Mouse (Mus musculus): Measurements from ENCODE around the gene Car2. TPM values are rescaled to one million over a fixed set of nuclear protein-coding genes. Genes with fewer than 3 reads are reported as not detected.

Gene Car2
- 644 and 943 TPM in 2 replicates for polyA plus RNA-seq (2012; rRNA removed)

DNA sequence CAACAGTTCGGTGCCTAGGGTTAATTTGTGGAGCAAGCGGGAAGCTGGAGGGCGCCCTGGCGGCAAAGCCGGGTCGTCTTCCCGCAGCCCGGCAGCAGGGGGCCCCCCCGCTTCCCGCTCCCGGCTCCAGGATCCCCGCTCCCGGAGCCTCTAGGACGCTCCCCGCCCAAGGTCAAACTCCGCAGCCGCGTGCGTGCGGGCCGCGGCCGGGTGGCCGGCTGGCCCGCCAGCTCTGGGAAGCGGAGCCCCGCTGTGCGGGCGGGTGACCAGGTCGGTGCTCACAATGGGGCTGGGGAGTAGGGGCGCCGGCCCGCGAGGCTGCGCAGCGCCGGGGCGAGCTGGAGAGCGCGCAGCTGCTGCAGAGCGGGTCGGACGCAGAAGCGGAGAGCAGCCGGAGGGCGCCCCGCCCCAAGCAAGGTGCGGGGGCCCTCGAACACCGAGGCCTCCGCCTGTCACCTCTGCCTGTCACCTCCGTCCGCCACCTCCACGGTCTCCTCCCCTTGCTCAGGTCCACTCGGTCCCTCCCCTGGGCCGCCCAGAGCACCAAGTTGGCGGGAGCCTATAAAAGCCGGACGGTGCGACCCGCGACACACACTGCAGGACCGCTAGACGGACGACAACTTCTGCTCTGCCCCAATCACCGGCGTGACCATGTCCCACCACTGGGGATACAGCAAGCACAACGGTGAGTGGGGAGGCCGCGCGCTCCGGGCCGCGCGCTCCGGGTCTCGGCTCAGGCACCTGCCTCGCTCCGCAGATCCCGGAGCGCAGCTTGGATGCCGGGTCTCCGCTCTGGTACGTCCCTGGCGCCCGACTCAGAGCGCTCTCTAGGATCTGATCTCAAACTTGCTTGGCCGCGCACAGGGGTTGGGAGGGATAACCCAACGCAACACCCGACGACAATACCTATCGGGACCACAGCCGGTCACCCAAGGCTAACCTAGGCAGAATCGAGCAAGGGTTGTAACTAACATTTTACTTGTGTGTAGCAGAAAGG is at the start of gene Car2:
TSS of gene Car2 (plus strand) at position 172 of the 997 bp plus-strand sequence.

DNA sequence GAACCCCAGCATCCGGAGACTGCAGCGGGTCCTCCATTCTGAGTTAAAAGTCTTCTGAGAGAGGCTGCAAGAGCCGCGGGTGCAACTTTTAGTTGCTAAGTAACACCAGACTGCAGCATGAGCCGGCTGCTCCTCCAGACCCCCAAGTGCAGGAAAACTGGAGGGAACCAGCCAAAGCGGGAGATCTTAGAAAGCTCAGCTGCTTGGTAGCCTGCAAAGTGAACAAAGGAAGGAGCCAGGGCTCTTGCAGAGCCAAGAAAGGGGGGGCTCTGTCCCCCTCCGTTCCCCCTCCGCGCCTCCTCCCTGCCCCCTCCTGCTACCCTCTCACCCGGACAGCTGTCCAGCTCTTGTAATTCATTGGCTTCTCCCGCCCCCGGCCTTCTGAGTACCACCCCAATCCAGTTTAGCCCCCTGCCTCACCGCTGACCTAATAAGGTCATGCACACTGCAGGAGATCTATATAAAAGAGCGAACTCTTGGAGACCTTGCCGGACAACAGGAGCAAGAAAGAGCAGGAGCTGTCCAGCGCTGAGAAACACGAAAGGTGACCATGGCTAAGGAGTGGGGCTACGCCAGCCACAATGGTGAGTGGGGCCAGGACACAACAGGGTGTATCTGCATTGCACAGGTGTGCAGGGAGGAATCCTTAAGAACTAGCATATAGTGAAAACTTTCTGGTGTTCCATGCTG is 22.9 kb upstream of the Car2 start, which contains the start of gene Car3:
TSS of gene Car3 (plus strand) at position 491 of the 690 bp plus-strand sequence.

Other genes starting within 250 kb of the Car2 start
- 1.6 and 1.7 TPM in 2 replicates for gene Car13, start 244.5 kb upstream of the Car2 start, polyA plus RNA-seq (2012; rRNA removed)
- gene Car1, start 77.9 kb upstream of the Car2 start, polyA plus RNA-seq (2012; rRNA removed), result 19.8 and 29.4 TPM in 2 replicates
- 11.3 and 31.7 TPM in 2 replicates for gene Car3, start 22.8 kb upstream of the Car2 start, polyA plus RNA-seq (2012; rRNA removed)

All from liver, embryonic 18 days (tissue).